Mouse (Mus musculus): ENCODE measurements at regions not wholly inside any gene's neighbourhood (a gene's known extent, or its start where the extent isn't known, plus 50 kb on each side); places are given as distances from the start of the nearest gene placed in this dataset.

GRCm38 (mm10) chr1:105110581-105111210 lies 245.8 kb downstream of the Rnf152 start:
- TF ChIP-seq ZC3H11A (IDR thresholded peaks at IDR 0.05; ENCODE audit: low read depth, low read length) (no peak), CTCF (IDR thresholded peaks at IDR 0.05 in 2 of 3, conservative IDR thresholded peaks at IDR 0.05 in 1 of 3; ENCODE audit: control insufficient read depth in 1 of 3, insufficient read depth in 1 of 3, low read depth in 2 of 3, low read length in 3 of 3, poor library complexity in 1 of 3, severe bottlenecking in 1 of 3) (no peak), UBTF (IDR thresholded peaks at IDR 0.05; ENCODE audit: borderline replicate concordance, insufficient read depth, low read depth, low read length) (no peak), CHD2 (IDR thresholded peaks at IDR 0.05; ENCODE audit: low read length) (no peak), RAD21 (IDR thresholded peaks at IDR 0.05; ENCODE audit: low read depth, low read length) (no peak)

Measured in MEL (cell line).